Mouse (Mus musculus) megakaryocyte, embryonic 14.5 days (primary cell): ENCODE results near the gene Tbc1d22a.

ENCODE experiments used
- FLI1 ChIP-seq: IDR thresholded peaks from 2 replicates; pipeline ENCODE4 v1.6.1; 2012; ENCODE audit warnings: low read length, inconsistent platforms, mixed read lengths
- GATA1 ChIP-seq: IDR thresholded peaks from 3 replicates; pipeline ENCODE4 v1.6.1; 2012; ENCODE audit warnings: mixed read lengths, low read length, inconsistent platforms, borderline replicate concordance

DNA sequence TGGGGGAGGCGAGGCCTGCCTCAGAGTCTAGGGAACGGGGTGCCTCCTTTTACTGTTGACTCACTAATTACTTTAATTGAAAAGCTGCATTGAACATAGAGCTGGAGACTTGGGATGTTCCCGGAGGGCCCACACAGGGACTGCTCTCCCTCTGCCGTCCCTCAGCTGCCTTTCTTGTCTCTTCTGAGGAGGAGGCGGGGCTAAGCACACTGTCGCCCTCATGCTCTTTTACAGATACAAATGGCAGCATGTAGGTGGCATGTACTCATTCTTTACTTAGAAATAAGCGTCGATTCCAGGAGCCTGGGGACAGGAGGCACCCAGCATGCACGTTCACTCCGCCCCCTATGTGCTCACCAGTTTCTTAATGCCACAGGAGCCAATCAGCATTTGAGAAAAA lies 39.2 kb downstream of the Tbc1d22a start:
- TF ChIP-seq GATA1 (no peak), FLI1 (no peak)
